Mouse (Mus musculus) cerebral cortex, adult 2 months (tissue): ENCODE data around the gene Ctsk.

ENCODE experiments used
- WGBS: fragments of 180-500 bp; shearing (Covaris S2); methylation state at CpG from one replicate; pipeline ENCODE4 v1.1.7; 2018; 5-methylcytosine and 5-hydroxymethylcytosine counted together

Ctsk gene

GRCm38 (mm10) chr3:95499024-95499423, at the start of gene Ctsk:
TSS of gene Ctsk (plus strand) at chr3:95499256.
- 44% methylated on average over 7 of the region's 7 CpGs for WGBS

DNA sequence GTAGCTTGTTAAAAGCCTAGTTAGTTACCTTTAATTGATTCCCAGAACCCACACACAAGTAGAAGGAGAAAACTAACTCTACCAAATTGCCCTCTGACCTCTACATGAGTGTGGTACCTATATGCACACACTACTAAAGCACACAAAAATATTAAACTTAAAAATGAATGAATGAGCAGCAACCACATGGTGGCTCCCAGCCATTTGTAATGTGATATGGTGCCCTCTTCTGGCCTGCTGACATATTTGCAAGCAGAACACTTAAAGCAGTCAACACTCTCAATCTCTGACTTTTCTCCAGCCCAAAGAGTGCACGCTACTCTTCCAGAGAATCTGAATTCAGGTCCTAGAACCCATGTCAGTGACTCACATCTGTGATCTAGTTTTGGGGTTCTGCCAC, 48.6 kb upstream of the Ctsk start:
- WGBS: 26% methylated on average over 1 of the region's 1 CpGs

DNA sequence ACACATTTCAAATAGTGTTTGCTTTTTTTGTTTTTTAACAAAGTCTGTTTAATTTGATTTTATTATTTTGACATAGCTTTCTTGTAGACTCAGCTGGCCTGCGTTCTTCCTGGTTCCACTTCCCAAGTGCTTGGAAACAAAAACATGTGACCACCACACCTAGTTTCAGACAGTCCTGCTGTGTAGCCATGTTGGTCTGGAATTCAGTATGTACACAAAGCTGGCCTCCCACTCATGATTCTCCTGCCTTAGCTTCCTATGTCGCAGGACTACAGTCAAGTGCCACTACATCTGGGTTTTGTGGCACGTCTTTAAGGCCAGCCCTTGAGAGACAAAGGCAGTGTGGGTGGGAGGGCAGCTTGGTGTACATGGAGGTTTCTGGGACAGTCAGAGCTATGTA, 48.1 kb upstream of the Ctsk start:
- 68% methylated on average over 3 of the region's 3 CpGs for WGBS

GRCm38 (mm10) chr3:95456367-95456766, 42.7 kb upstream of the Ctsk start:
- WGBS: 97% methylated on average over 5 of the region's 5 CpGs

GRCm38 (mm10) chr3:95457758-95458157, 41.3 kb upstream of the Ctsk start:
- WGBS: 66% methylated on average over 3 of the region's 3 CpGs

GRCm38 (mm10) chr3:95459381-95459780, 39.7 kb upstream of the Ctsk start:
- 61% methylated on average over 1 of the region's 1 CpGs for WGBS

DNA sequence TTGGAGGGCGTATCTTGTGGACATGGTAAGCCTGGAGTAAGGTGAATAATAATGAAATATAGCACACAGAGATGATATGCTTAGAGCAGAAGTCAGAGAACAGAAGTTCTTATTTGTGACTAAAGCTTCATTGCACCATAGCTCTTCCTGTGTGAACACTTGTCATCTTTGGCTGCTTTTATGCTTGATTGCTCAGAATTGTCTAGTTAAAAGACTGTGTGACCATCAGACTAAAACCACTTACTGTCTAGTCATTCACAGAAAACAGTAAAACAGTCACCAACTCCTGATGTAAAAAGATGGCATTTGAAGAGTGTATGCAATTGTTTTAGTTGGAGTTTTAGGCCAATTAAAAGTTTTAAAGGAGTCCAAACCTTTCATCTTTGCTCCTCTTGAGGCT, 20.1 kb upstream of the Ctsk start:
- 100% methylated on average over 1 of the region's 1 CpGs for WGBS

- WGBS: 81% methylated on average over 2 of the region's 2 CpGs
These were observed 12.6 kb upstream of the Ctsk start for GRCm38 (mm10) chr3:95486421-95486820.

GRCm38 (mm10) chr3:95488679-95489078, 10.4 kb upstream of the Ctsk start:
- 79% methylated on average over 3 of the region's 3 CpGs for WGBS

- WGBS: 100% methylated on average over 2 of the region's 2 CpGs
These were observed 8.8 kb upstream of the Ctsk start for GRCm38 (mm10) chr3:95490238-95490637.

GRCm38 (mm10) chr3:95494342-95494741, 4.7 kb upstream of the Ctsk start:
- 38% methylated on average over 6 of the region's 6 CpGs for WGBS

- 70% methylated on average over 2 of the region's 2 CpGs for WGBS
These were observed 827 bp upstream of the Ctsk start for GRCm38 (mm10) chr3:95498229-95498628.

DNA sequence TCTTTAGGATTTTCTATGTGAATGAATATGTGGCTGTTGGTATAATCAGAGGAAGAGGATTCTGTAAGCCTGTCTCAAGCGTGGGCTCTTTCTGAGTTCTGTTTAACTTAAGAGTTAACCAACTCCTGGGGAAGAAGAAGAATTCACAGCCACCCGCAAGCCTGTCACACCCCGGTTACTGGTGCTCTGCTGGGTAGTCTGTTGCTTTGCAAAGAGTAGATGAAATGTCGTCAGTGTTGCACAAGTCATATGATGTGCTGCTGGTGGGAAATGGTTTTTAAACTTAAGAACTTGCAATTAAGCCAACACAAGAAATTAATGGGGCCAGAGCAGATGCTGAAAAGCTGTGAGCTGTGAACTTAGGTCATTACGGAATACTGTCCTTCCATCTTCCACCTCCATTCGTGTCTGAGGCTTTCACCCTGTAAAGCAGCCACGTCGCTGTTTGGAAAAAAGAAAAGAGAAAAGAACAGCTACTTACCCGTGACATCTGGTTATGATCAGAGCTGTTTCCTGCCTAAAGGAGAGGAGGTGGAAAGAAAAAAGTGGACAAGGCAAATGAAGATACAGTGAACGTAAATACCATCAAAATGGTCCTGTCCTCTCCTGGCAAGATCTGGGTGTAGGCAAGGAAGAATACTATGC, 562 bp downstream of the Ctsk start:
- 32% methylated on average over 10 of the region's 10 CpGs for whole genome bisulfite sequencing

- 76% methylated on average over 2 of the region's 2 CpGs for WGBS
These were observed 3.3 kb downstream of the Ctsk start for GRCm38 (mm10) chr3:95502312-95502711.

- WGBS: 75% methylated on average over 6 of the region's 6 CpGs
These were observed 10.3 kb downstream of the Ctsk start for GRCm38 (mm10) chr3:95509348-95509747.

- WGBS: 81% methylated on average over 9 of the region's 9 CpGs
These were observed 12.6 kb downstream of the Ctsk start for GRCm38 (mm10) chr3:95511611-95512180.

DNA sequence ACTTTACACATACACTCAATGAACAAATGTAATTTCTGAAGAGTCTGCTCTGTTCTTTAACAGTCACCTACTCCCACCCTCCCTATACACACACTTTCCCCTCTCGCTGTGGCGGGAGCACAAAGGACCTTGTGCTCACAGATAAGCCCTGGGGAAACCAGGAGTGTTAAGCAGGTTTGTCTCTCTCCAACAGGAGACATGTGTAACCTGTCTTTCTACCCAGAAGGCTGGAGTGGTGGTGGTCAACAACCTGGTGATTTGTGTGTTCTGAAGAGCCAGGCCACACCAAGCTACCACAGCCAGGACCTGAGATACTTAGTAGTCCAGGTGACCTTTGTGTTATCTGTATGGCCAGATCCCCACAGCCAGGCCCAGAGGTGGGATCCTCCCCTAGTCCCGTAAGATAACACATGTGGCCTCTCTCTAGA, 17.6 kb downstream of the Ctsk start:
- 99% methylated on average over 3 of the region's 3 CpGs for WGBS

- WGBS: 12% methylated on average over 10 of the region's 10 CpGs
These were observed 18.4 kb downstream of the Ctsk start for GRCm38 (mm10) chr3:95517493-95517898.

DNA sequence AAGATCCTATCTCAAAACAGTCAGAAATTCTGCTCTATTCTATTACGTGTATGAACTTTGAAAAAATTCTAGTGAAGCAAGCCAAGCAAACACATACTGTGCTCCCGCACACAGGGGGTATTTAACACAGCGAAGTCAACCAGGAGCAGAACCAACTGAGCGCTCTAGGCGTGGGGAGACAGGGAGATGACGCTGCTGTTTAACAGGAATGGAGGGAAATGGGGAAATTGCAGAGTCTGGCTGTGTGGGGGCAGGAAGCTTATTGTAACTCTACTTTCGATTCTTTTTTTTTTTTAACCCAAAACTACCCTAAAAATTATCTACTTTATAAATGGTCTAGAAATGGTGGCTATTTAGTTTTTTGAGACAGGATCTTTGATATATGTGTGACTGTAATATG, 19.8 kb downstream of the Ctsk start:
- WGBS: 76% methylated on average over 7 of the region's 7 CpGs

DNA sequence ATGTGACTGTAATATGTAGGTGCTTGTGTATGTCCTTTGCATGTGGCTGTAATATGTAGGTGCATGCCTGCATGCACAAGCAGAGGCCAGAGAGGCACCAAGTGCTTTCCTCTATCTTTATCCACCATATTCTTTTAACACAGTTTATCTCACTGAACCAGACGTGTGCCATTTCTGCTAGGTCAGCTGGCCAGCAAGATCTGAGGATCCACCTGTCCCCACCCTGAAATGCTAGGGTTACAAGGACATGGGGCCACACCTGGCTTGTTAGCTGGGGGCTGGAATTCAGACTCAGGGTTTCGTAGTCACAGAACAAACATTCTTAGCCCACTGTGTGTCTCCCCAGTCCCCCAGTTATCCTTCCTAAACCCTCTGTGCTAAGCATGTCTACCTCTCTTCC, 20.3 kb downstream of the Ctsk start:
- WGBS: 85% methylated on average over 2 of the region's 2 CpGs

DNA sequence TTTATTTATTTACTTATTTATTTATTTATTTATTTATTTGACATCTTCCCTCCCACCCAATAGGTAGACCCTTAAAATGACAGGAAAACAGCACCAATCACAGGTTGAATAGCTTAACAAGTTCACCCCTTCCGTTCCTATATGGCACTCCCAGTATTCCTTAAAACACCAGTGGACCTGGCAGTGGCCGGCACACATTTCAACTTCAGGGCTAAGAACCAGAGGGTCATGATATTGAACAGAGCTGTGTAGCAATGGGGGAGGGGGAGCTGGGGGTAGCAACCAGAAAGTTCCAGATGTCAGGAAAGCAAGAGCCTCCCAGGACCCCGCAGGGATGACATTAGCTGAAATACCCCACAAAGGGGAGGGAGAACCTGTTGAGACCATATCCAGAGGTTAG, 21.0 kb downstream of the Ctsk start:
- WGBS: 94% methylated on average over 3 of the region's 3 CpGs

DNA sequence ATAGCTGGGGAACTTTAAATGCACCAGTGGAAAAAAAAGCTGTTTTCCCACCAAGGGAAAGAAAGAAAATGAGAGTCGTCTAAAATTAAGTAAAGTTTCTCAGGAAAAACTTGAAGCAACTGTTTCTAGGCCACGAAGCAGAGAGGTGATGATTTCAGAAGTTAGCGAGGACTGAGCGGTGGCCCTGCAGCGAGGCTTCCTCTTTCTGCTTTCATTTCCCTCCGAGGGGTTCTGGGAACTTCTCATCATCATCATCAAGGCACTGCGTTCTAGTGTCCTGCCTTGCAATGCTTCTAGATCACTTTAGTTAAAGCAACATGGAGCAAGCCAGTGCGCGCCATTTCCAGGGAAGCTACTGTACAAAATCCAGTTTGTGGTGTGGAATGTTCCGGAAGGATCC, 22.1 kb downstream of the Ctsk start:
- 75% methylated on average over 10 of the region's 10 CpGs for WGBS

GRCm38 (mm10) chr3:95523662-95524061, 24.6 kb downstream of the Ctsk start:
- 72% methylated on average over 3 of the region's 3 CpGs for WGBS

DNA sequence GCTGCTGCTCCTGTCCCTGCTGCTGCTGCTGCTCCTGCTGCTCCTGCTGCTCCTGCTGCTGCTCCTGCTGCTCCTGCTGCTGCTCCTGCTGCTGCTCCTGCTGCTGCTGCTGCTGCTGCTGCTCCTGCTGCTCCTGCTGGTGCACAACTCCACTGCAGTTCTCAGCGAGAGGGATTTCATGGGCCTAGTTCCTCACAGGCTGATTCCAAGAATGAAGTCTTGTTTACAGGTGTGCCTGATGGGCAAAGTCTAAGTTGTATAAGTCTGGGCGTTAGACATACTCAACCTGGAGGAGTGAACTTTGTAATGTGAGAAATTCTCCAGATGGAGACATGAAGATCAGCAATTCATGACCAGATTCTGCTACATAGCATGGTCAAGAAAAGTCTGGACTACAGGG, 25.6 kb downstream of the Ctsk start:
- 74% methylated on average over 2 of the region's 2 CpGs for WGBS
